Mouse (Mus musculus): ENCODE measurements around the gene Klf3.
"Not testable (repeated sequence)": the region's sequence is repeated elsewhere in the genome, so short reads cannot be mapped to it uniquely, and the experiment has no call there.

DNA sequence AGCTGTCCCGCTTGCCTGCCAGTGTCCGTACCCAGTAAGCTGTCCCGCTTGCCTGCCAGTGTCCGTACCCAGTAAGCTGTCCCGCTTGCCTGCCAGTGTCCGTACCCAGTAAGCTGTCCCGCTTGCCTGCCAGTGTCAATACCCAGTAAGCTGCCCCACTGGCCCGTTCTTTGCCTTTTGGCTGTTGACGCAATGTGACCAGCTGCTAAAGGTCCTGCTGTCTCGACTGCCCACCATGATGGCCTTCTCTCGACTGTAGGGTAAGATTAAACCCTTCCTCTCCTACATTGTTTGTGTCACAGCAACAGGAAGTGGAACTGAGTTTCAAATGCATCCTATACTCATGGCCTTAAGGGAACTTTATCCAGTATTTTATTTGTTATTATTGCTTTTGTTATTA, 78.8 kb downstream of the Klf3 start:
- not testable (repeated sequence) for TF ChIP-seq CTCF (IDR thresholded peaks at IDR 0.05; ENCODE audit: insufficient read depth, low read length); POLR2A (IDR thresholded peaks at IDR 0.05; ENCODE audit: borderline replicate concordance, extremely low read depth, low read depth, low read length)
